Mouse (Mus musculus) kidney, adult 2 months (tissue): ENCODE measurements around the gene Zfp2. TPM values are rescaled to one million over a fixed set of nuclear protein-coding genes. Genes with fewer than 3 reads are reported as not detected.

Experiments used
- DNase-seq: peaks from one replicate; pipeline ENCODE4 v3.0.0; 2021
- H3K27ac ChIP-seq: fragments of 200-500 bp; 2 replicates; pipeline ENCODE4 v1.5.1; 2012; ENCODE audit warnings: low read depth, low read length, control low read depth, inconsistent platforms; ENCODE audit not compliant: insufficient read depth
- H3K27me3 ChIP-seq: fragments of 200-500 bp; replicated peaks from 2 replicates; pipeline ENCODE4 v1.6.1; 2012; ENCODE audit warnings: mild to moderate bottlenecking, moderate library complexity, low read length, inconsistent platforms; ENCODE audit not compliant: control insufficient read depth, insufficient read depth
- H3K36me3 ChIP-seq: fragments of 200-500 bp; 2 replicates; pipeline ENCODE4 v1.6.1; 2012; ENCODE audit warnings: mild to moderate bottlenecking, moderate library complexity, low read length, inconsistent platforms; ENCODE audit not compliant: control insufficient read depth, insufficient read depth
- H3K4me1 ChIP-seq: fragments of 200-500 bp; 2 replicates; pipeline ENCODE4 v1.6.1; 2011; ENCODE audit warnings: low read length; ENCODE audit not compliant: control insufficient read depth, insufficient read depth
- H3K4me3 ChIP-seq: fragments of 200-500 bp; 2 replicates; pipeline ENCODE4 v1.5.1; 2011; ENCODE audit warnings: mild to moderate bottlenecking, low read depth, low read length, control low read depth; ENCODE audit not compliant: insufficient read depth
- CTCF ChIP-seq: fragments of 200-500 bp; conservative IDR thresholded peaks from 2 replicates; pipeline ENCODE4 v1.5.1; 2011; ENCODE audit warnings: low read depth, mild to moderate bottlenecking, control low read depth, low read length, moderate library complexity, mixed read lengths; ENCODE audit not compliant: insufficient read depth, insufficient read length
- POLR2A ChIP-seq: fragments of 200-500 bp; IDR thresholded peaks from one replicate; pipeline ENCODE4 v1.6.1; 2011; ENCODE audit warnings: low read depth, low read length, control low read depth
- WGBS: fragments of 180-500 bp; shearing (Covaris S2); methylation state at CpG from one replicate; pipeline ENCODE4 v1.1.7; 2018; 5-methylcytosine and 5-hydroxymethylcytosine counted together
- polyA plus RNA-seq: library from polyadenylated mRNA; depleted of rRNA; stranded (reverse); fragments of >200 nt; gene quantifications from 2 replicates; pipeline ENCODE4 v1.2.3, GENCODE M21; 2012; rRNA removed

Gene Zfp2
- polyA plus RNA-seq: 2.6 and 2.7 TPM in 2 replicates

DNA sequence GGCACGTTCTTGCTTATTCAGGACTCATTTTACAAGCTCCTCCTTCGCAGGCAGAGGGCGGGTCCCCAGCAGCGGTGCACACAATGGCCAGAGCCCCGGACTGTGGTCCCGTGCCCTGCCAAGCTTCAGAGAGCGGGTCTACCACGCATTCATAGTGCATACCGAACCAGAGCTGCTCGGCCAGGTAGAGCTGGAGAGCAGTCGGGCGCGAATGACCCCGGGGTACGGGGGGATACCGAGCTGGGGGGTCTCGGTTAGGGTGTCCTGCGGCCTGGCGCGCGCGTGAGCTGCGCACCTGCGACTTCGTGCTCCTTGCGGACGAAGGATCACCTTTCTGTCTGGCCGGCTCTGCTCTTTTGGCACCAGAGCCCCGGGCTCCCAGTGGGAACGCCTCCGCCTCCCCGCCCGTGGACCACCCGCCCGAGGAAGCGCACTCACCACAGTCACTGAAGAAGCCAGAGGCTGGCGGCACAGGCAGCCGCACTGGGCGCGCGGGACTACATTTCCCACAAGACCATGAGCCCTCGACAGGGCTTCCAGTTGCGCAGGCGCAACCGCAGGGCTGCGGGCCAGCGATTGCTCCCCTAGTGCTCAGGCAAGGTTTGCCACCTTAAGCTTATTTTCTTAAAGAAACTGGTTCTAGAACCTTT, at the start of gene Zfp2:
Zfp2 (minus strand) TSS at position 495 of the 650 bp plus-strand sequence.
- peaks cover 3% of the 10 kb centered on the region; the same call in 1 of the 2 replicates for H3K36me3 ChIP-seq
- peak; percentile 96 for DNase-seq
- peaks cover 3% of the 10 kb centered on the region; the same call in 1 of the 2 replicates for H3K4me1 ChIP-seq
- H3K4me3 ChIP-seq: peak within 1 kb of the TSS; percentile 82
- no peaks in the 10 kb centered on the region for H3K27me3 ChIP-seq
- H3K27ac ChIP-seq: peak within 1 kb of the TSS; percentile 12
- 1% methylated on average over 47 of the region's 47 CpGs for WGBS
- TF ChIP-seq POLR2A (no peak), CTCF (peak; percentile 63)

DNA sequence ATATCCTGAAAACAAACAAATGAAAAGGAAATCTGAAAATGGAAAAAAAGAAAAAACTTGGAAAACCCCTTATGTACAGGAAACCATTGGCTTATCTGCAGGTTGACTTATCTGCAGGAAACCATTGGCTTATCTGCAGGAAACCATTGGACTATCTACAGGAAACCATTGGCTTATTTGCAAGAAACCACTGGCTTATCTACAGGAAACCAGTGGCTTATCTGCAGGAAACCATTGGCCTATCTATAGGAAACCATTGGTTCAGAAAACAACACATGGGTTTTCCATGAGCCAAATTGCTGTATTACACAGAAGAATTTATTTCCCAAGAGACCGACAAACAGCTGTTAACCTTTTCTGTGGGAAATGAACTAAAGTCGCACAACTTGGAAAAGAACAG, 48.9 kb upstream of the Zfp2 start:
- Histone ChIP-seq H3K36me3 (no peaks in the 10 kb centered on the region), H3K27ac (no peak overlapping the region), H3K4me1 (no peaks in the 10 kb centered on the region), H3K27me3 (no peaks in the 10 kb centered on the region), H3K4me3 (no peak overlapping the region)
- peak; percentile 67 for DNase-seq
- 53% methylated on average over 2 of the region's 2 CpGs for WGBS
- TF ChIP-seq POLR2A (no peak), CTCF (no peak)

DNA sequence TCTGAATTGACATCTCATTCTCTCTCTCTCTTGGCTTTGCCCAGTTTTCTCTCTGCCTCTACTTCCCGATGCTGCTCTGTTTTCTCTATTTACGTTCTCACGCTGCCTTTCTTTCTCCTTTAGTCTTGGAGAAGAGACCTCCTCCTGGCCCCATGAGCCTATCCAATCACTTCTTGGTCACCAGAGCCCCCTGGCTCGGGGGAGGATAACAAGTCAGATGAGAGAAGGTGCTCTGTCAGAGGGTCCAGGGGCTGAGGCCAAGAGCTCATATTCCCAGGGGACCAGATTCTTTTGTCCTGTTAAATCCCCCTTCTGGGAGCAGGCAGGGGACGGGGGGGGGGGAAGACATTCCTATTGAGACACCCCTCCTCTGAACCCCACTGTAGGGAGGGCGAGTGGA, 37.7 kb upstream of the Zfp2 start, which contains the start of gene Prop1:
Prop1 (minus strand) TSS at position 101 of the 400 bp plus-strand sequence.
- TF ChIP-seq CTCF: no peak
- TF ChIP-seq POLR2A: no peak
- DNase-seq: no peak
- no peak within 1 kb of the TSS for H3K4me3 ChIP-seq
- no peak within 1 kb of the TSS for H3K27ac ChIP-seq
- no peaks in the 10 kb centered on the region for H3K36me3 ChIP-seq
- whole genome bisulfite sequencing: 76% methylated on average over 6 of the region's 6 CpGs
- H3K27me3 ChIP-seq: no peaks in the 10 kb centered on the region
- no peaks in the 10 kb centered on the region for H3K4me1 ChIP-seq

DNA sequence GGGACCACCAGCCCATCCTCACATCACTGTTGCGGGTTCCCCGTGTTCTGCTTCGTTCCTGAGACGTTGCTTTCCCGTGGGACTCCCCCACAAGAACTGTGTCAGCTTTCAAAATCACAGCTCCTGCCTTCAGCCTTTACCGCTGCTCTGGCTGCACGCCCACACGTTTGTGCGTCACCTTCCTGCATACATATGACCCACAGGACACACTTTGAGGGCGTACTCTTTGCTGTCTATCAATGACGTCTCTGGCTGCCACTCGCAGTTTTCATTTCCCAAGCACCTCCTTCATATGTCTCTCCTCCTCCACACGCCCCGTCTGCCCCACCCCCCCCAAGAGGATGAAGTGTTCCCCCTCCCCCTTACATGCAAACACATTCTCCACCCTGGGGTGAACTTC, 36.3 kb upstream of the Zfp2 start:
- H3K4me1 ChIP-seq: no peaks in the 10 kb centered on the region
- H3K27ac ChIP-seq: no peak overlapping the region
- 23% methylated on average over 14 of the region's 14 CpGs for WGBS
- no peaks in the 10 kb centered on the region for H3K27me3 ChIP-seq
- no peak for DNase-seq
- H3K36me3 ChIP-seq: no peaks in the 10 kb centered on the region
- H3K4me3 ChIP-seq: no peak overlapping the region
- TF ChIP-seq CTCF: no peak
- TF ChIP-seq POLR2A: no peak

GRCm38 (mm10) chr11:50943506-50943905, 27.5 kb upstream of the Zfp2 start, which contains the start of gene 4933414I15Rik:
Gene 4933414I15Rik (minus strand): TSS chr11:50943765.
- H3K4me1 ChIP-seq: no peaks in the 10 kb centered on the region
- no peak within 1 kb of the TSS for H3K4me3 ChIP-seq
- no peaks in the 10 kb centered on the region for H3K27me3 ChIP-seq
- no peak for TF ChIP-seq POLR2A
- TF ChIP-seq CTCF: no peak
- H3K36me3 ChIP-seq: no peaks in the 10 kb centered on the region
- DNase-seq: no peak
- WGBS: 74% methylated on average over 14 of the region's 14 CpGs
- no peak within 1 kb of the TSS for H3K27ac ChIP-seq

- H3K27me3 ChIP-seq: no peaks in the 10 kb centered on the region
These were observed 26.4 kb upstream of the Zfp2 start for GRCm38 (mm10) chr11:50942386-50942785.

DNA sequence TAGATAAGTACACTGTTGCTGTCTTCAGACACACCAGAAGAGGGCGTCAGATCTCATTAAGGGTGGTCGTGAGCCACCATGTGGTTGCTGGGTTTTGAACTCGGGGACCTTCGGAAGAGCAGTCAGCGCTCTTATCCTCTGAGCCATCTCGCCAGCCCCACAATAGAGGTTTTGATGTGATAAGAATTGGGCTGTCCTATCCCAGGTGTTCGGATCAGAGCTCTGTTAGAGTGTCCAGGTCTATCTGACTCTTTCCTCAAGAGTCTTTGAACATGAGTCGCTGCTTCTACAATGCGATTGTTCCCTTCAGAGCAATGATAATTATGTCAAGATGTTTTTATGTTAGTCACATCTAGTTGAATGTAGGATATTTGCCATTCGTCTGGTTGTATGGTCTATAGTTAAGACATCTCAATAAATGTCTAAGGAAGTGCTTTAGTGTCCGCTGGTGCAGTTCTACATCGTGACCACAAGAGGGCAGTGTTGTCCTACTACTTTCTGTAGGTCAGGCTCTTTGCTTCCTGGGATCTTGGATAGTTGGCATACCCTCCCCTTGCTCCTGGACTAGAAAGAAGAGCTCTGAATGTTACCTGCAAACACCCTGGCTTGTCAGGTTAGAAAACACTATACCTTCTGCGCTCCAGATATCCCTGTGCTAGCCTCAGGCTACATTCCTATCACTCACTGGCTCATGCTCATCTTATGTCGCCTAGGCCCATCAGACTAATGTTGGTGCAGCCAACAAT, 23.8 kb upstream of the Zfp2 start:
- WGBS: 33% methylated on average over 14 of the region's 14 CpGs
- H3K27ac ChIP-seq: no peak overlapping the region
- TF ChIP-seq CTCF: peak; percentile 89
- TF ChIP-seq POLR2A: no peak
- H3K27me3 ChIP-seq: no peaks in the 10 kb centered on the region
- no peaks in the 10 kb centered on the region for H3K36me3 ChIP-seq
- no peak overlapping the region for H3K4me3 ChIP-seq
- H3K4me1 ChIP-seq: no peaks in the 10 kb centered on the region
- peak; percentile 43 for DNase-seq

More at GRCm38 (mm10) chr11:50942386-50942785, 26.4 kb upstream of the Zfp2 start:
- Histone ChIP-seq H3K4me1 (no peaks in the 10 kb centered on the region), H3K4me3 (no peak overlapping the region), H3K36me3 (no peaks in the 10 kb centered on the region), H3K27ac (no peak overlapping the region)
- no peak for DNase-seq
- TF ChIP-seq CTCF (no peak), POLR2A (no peak)
- WGBS: 57% methylated on average over 12 of the region's 12 CpGs
